Mouse (Mus musculus) CH12.LX (cell line): ENCODE measurements around the gene Smyd3. TPM values are rescaled to one million over a fixed set of nuclear protein-coding genes. Genes with fewer than 3 reads are reported as not detected.

Experiments
- DNase-seq: peaks from one replicate; pipeline ENCODE4 v3.0.0-alpha.2; 2013; ENCODE audit errors: extremely low read depth
- H3K27ac ChIP-seq: 2 replicates; pipeline ENCODE4 v1.5.1; 2012; ENCODE audit warnings: low read depth, mild to moderate bottlenecking, control low read depth, moderate library complexity; ENCODE audit not compliant: insufficient read depth
- H3K27me3 ChIP-seq: replicated peaks from 2 replicates; pipeline ENCODE3; 2012; ENCODE audit warnings: inconsistent platforms
- H3K36me3 ChIP-seq, 2 experiments: replicated peaks in 1 of 2; 2 replicates each; pipeline versions ENCODE3 to v1.6.1; 2012; ENCODE audit warnings: inconsistent platforms in 1 of 2, low read length in 1 of 2, mild to moderate bottlenecking in 1 of 2, mixed read lengths in 1 of 2, moderate library complexity in 1 of 2; ENCODE audit not compliant: control insufficient read depth in 1 of 2, insufficient read depth in 1 of 2
- H3K4me1 ChIP-seq, 2 experiments: 2 replicates each; pipeline ENCODE4 v1.6.1; 2012; ENCODE audit warnings: inconsistent platforms in 1 of 2, moderate library complexity in 1 of 2; ENCODE audit not compliant: insufficient read depth in 2 of 2, control insufficient read depth in 1 of 2
- H3K4me2 ChIP-seq: 2 replicates; pipeline ENCODE4 v1.6.1; 2012; ENCODE audit warnings: low read depth, mild to moderate bottlenecking, control low read depth; ENCODE audit not compliant: poor library complexity, insufficient read depth, severe bottlenecking
- H3K4me3 ChIP-seq, 3 experiments: fragments of 150-350 bp in 1 of 3; sonication (generic) in 1 of 3; replicated peaks in 1 of 3; 2 replicates each; pipeline versions ENCODE3 to v1.5.1; 2011 to 2012; ENCODE audit warnings: low read depth in 2 of 3, low read length in 2 of 3, mild to moderate bottlenecking in 2 of 3, moderate library complexity in 2 of 3, control low read depth in 1 of 3, improper control_type of control experiment in 1 of 3, inconsistent platforms in 1 of 3, mixed read lengths in 1 of 3; ENCODE audit not compliant: poor library complexity in 1 of 3
- H3K79me2 ChIP-seq: replicated peaks from 2 replicates; pipeline ENCODE4 v1.6.1; 2012; ENCODE audit warnings: mild to moderate bottlenecking, moderate library complexity; ENCODE audit not compliant: control insufficient read depth, poor library complexity, insufficient read depth, severe bottlenecking; ENCODE audit errors: extremely low read depth
- H3K9ac ChIP-seq: 2 replicates; pipeline ENCODE4 v1.6.1; 2012; ENCODE audit warnings: low read depth, mild to moderate bottlenecking, control low read depth, moderate library complexity; ENCODE audit not compliant: insufficient read depth
- H3K9me3 ChIP-seq: replicated peaks from 2 replicates; pipeline ENCODE3; 2012; ENCODE audit warnings: low read length, inconsistent platforms, mixed read lengths
- BHLHE40 ChIP-seq: IDR thresholded peaks from 2 replicates; pipeline ENCODE4 v1.6.1; 2011; ENCODE audit warnings: mild to moderate bottlenecking, low read depth, low read length, improper control_type of control experiment
- CHD2 ChIP-seq: IDR thresholded peaks from 2 replicates; pipeline ENCODE4 v1.6.1; 2011; ENCODE audit warnings: low read length, improper control_type of control experiment
- CTCF ChIP-seq, 2 experiments: IDR thresholded peaks in 1 of 2; conservative IDR thresholded peaks in 1 of 2; 2 replicates each; pipeline ENCODE4 v1.5.1; 2011 to 2012; ENCODE audit warnings: low read depth in 2 of 2, low read length in 2 of 2, improper control_type of control experiment in 1 of 2, inconsistent platforms in 1 of 2, mild to moderate bottlenecking in 1 of 2, moderate library complexity in 1 of 2
- E2F4 ChIP-seq: IDR thresholded peaks from 2 replicates; pipeline ENCODE4 v1.6.1; 2011; ENCODE audit warnings: low read depth, low read length, improper control_type of control experiment; ENCODE audit not compliant: insufficient replicate concordance
- EP300 ChIP-seq: IDR thresholded peaks from 2 replicates; pipeline ENCODE4 v1.6.1; 2011; ENCODE audit warnings: low read length, improper control_type of control experiment
- ETS1 ChIP-seq: conservative IDR thresholded peaks from 2 replicates; pipeline ENCODE4 v1.6.1; 2012; ENCODE audit warnings: low read depth, mild to moderate bottlenecking, inconsistent platforms, low read length, improper control_type of control experiment, moderate library complexity
- GABPA ChIP-seq: IDR thresholded peaks from 2 replicates; pipeline ENCODE4 v1.6.1; 2012; ENCODE audit warnings: low read depth, low read length, improper control_type of control experiment, inconsistent platforms; ENCODE audit not compliant: insufficient replicate concordance
- HCFC1 ChIP-seq: IDR thresholded peaks from 2 replicates; pipeline ENCODE4 v1.6.1; 2012; ENCODE audit warnings: low read depth, mild to moderate bottlenecking, inconsistent platforms, low read length, improper control_type of control experiment
- JUN ChIP-seq: IDR thresholded peaks from 2 replicates; pipeline ENCODE4 v1.6.1; 2011; ENCODE audit warnings: low read depth, mild to moderate bottlenecking, low read length, improper control_type of control experiment, moderate library complexity; ENCODE audit not compliant: insufficient read depth
- JUND ChIP-seq: conservative IDR thresholded peaks from 2 replicates; pipeline ENCODE4 v1.6.1; 2011; ENCODE audit warnings: low read depth, low read length, improper control_type of control experiment
- KAT2A ChIP-seq: IDR thresholded peaks from 2 replicates; pipeline ENCODE4 v1.6.1; 2012; ENCODE audit warnings: low read length, improper control_type of control experiment, inconsistent platforms; ENCODE audit not compliant: insufficient replicate concordance
- MAZ ChIP-seq: IDR thresholded peaks from 2 replicates; pipeline ENCODE4 v1.6.1; 2012; ENCODE audit warnings: low read depth, mild to moderate bottlenecking, inconsistent platforms, low read length, improper control_type of control experiment, moderate library complexity
- MEF2A ChIP-seq: IDR thresholded peaks from 2 replicates; pipeline ENCODE4 v1.6.1; 2014; ENCODE audit warnings: low read depth, mild to moderate bottlenecking, inconsistent platforms, low read length, improper control_type of control experiment, borderline replicate concordance
- MXI1 ChIP-seq: IDR thresholded peaks from 2 replicates; pipeline ENCODE4 v1.6.1; 2011; ENCODE audit warnings: mild to moderate bottlenecking, low read depth, low read length, improper control_type of control experiment
- MYC ChIP-seq: IDR thresholded peaks from 2 replicates; pipeline ENCODE4 v1.6.1; 2011; ENCODE audit warnings: low read depth, mild to moderate bottlenecking, improper control_type of control experiment, low read length
- POLR2A ChIP-seq: IDR thresholded peaks from 2 replicates; pipeline ENCODE4 v1.6.1; 2011; ENCODE audit warnings: low read depth, mild to moderate bottlenecking, improper control_type of control experiment, low read length
- RAD21 ChIP-seq: IDR thresholded peaks from 2 replicates; pipeline ENCODE4 v1.6.1; 2011; ENCODE audit warnings: low read depth, mild to moderate bottlenecking, low read length, improper control_type of control experiment, moderate library complexity
- SIN3A ChIP-seq: IDR thresholded peaks from 2 replicates; pipeline ENCODE4 v1.6.1; 2012; ENCODE audit warnings: low read length, improper control_type of control experiment, inconsistent platforms
- SMC3 ChIP-seq: IDR thresholded peaks from 2 replicates; pipeline ENCODE4 v1.6.1; 2011; ENCODE audit warnings: low read depth, low read length, improper control_type of control experiment
- TBP ChIP-seq: conservative IDR thresholded peaks from 2 replicates; pipeline ENCODE4 v1.6.1; 2011; ENCODE audit warnings: low read depth, low read length, improper control_type of control experiment
- TCF12 ChIP-seq: IDR thresholded peaks from 2 replicates; pipeline ENCODE4 v1.6.1; 2014; ENCODE audit warnings: low read depth, mild to moderate bottlenecking, inconsistent platforms, low read length, improper control_type of control experiment
- UBTF ChIP-seq: IDR thresholded peaks from 2 replicates; pipeline ENCODE4 v1.6.1; 2012; ENCODE audit warnings: low read depth, mild to moderate bottlenecking, inconsistent platforms, low read length, improper control_type of control experiment, moderate library complexity
- USF1 ChIP-seq: IDR thresholded peaks from 2 replicates; pipeline ENCODE4 v1.6.1; 2014; ENCODE audit warnings: low read depth, mild to moderate bottlenecking, inconsistent platforms, low read length, improper control_type of control experiment
- USF2 ChIP-seq: conservative IDR thresholded peaks from 2 replicates; pipeline ENCODE4 v1.6.1; 2011; ENCODE audit warnings: low read depth, low read length, improper control_type of control experiment
- ZKSCAN1 ChIP-seq: IDR thresholded peaks from 2 replicates; pipeline ENCODE4 v1.6.1; 2012; ENCODE audit warnings: low read depth, inconsistent platforms, low read length, improper control_type of control experiment, borderline replicate concordance
- ZNF384 ChIP-seq: IDR thresholded peaks from 2 replicates; pipeline ENCODE4 v1.6.1; 2012; ENCODE audit warnings: low read depth, low read length, improper control_type of control experiment, inconsistent platforms
- dilution Hi-C: fragments of 300-500 bp; cut with MboI; formaldehyde crosslinking; loops from 2 replicates; pipeline ENCODE4 v1.14.3; 2020; ENCODE audit warnings: low sequenced_read_pairs; ENCODE audit not compliant: extremely low pct_unique_long_range_greater_than_20kb, extremely low pct_ligation_motif_present
- in situ Hi-C: fragments of 300-500 bp; cut with MboI; formaldehyde crosslinking; loops from 3 replicates; pipeline ENCODE4 v1.14.3; 2019; ENCODE audit warnings: low sequenced_read_pairs, low pct_ligation_motif_present, low pct_unique_long_range_greater_than_20kb, mixed read lengths
- polyA plus RNA-seq: library from polyadenylated mRNA; unstranded; fragments of >175 nt; gene quantifications from 2 replicates; pipeline ENCODE4 v1.2.1, GENCODE M21; 2012; ENCODE audit warnings: low read depth; ENCODE audit not compliant: insufficient read length
- total RNA-seq, 2 experiments: library from RNA; depleted of rRNA; stranded (reverse); fragments of 300-350 nt in 1 of 2; fragments of >200 nt in 1 of 2; gene quantifications; 2 replicates each; pipeline ENCODE4 v1.2.3; 2012 to 2014

Smyd3 gene
- total and polyA plus RNA-seq, 3 experiments = 11.4 to 12.5 (median 11.8) TPM

DNA sequence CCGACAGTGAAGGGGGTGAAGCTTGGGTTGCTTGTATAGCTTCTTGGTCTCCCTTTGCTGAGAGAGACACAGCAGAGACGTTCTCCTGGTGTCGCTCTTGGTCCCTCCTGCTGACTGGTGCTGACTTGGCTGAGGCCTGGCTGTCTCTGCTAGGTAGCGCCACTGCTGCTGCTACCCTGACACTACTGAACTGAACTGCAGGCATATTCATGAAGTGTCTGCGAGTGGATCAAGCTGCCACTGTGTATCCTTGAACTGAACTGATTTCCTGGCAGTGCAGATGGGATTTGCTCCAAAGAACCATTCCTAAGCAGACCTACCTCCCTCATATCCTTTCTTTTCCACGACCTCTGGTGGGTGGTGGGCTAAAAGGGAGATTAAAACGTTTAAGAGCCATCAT lies 523.6 kb downstream of the Smyd3 start:
- no peak for TF ChIP-seq JUND
- TF ChIP-seq TCF12 = no peak
- no peak for TF ChIP-seq ZKSCAN1
- TF ChIP-seq HCFC1 = no peak
- TF ChIP-seq SIN3A = no peak
- no peak for TF ChIP-seq BHLHE40
- TF ChIP-seq ZNF384 = no peak
- TF ChIP-seq CTCF (conservative IDR thresholded peaks at IDR 0.05 in 1 of 2, IDR thresholded peaks at IDR 0.05 in 1 of 2; ENCODE audit: low read depth in 2 of 2, low read length in 2 of 2) = no peak
- no peak for TF ChIP-seq MAZ
- no peak for TF ChIP-seq JUN
- no peak for TF ChIP-seq MYC
- no peak for TF ChIP-seq E2F4
- TF ChIP-seq SMC3 = no peak
- TF ChIP-seq TBP = no peak
- TF ChIP-seq GABPA = no peak
- no peaks in the 10 kb centered on the region for H3K79me2 ChIP-seq
- no peaks in the 10 kb centered on the region for H3K4me1 ChIP-seq
- dilution Hi-C loops (no loop called here), in situ Hi-C loops (no loop called here)
- no peak overlapping the region for H3K4me3 ChIP-seq
- no peak for DNase-seq
- H3K27ac ChIP-seq = no peak overlapping the region
- H3K9ac ChIP-seq = no peak overlapping the region
- peaks cover 0 to 3% of the 10 kb centered on the region in 2 experiments for H3K36me3 ChIP-seq
- no peak overlapping the region for H3K4me2 ChIP-seq
- H3K9me3 ChIP-seq = no peaks in the 10 kb centered on the region
- no peaks in the 10 kb centered on the region for H3K27me3 ChIP-seq

DNA sequence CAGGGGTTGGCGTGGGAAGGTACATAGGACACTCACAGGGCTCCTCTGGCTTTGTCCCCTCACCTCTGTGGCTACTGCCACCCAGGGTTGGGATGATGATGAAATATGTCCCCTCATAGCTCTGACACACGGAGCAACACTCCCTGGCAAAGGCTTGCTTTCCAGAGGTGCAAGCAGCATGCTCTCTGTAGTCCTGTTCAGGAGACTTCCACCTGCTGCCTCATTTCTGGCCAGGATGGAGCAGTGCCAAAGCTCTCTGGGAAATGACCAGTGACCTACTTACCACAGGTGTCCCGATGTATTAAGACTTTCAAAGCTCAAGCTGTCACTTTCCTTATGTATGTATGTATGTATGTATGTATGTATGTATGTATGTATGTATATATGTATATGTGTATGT lies 525.3 kb downstream of the Smyd3 start:
- H3K4me1 ChIP-seq = no peaks in the 10 kb centered on the region
- no peak overlapping the region for H3K4me2 ChIP-seq
- no peak overlapping the region for H3K27ac ChIP-seq
- in situ Hi-C loops = no loop called here
- no peaks in the 10 kb centered on the region for H3K79me2 ChIP-seq
- no peaks in the 10 kb centered on the region for H3K27me3 ChIP-seq
- no peaks in the 10 kb centered on the region for H3K9me3 ChIP-seq
- DNase-seq = no peak
- TF ChIP-seq SIN3A (no peak), RAD21 (no peak)
- H3K36me3 ChIP-seq = peaks cover 0 to 3% of the 10 kb centered on the region in 2 experiments
- dilution Hi-C loops = no loop called here
- no peak overlapping the region for H3K4me3 ChIP-seq
- no peak overlapping the region for H3K9ac ChIP-seq

DNA sequence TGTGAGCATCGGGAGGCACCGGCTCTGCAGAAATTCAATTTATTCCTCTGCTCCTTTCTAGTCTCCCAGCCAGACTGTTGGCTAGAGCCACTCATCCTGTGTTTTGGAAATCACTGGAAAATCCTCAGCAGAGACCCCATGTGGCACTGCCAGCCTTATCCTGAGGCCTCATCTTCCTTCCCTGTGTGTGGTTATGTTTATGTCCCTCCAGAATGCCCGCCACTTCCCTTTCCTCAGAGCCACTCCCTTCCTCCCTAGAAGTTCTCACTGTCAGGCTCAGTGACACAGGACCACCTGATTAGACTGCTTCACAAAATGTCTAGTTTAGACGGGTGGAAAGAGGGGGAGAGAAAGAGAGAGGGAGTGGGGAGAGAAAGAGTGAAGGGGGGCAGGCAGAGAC lies 526.4 kb downstream of the Smyd3 start:
- TF ChIP-seq BHLHE40 = no peak
- TF ChIP-seq SMC3 = no peak
- no peak for TF ChIP-seq POLR2A
- TF ChIP-seq MAZ = no peak
- no peak for TF ChIP-seq CHD2
- TF ChIP-seq ZKSCAN1 = no peak
- TF ChIP-seq MXI1 = no peak
- no peak for TF ChIP-seq KAT2A
- no peak for TF ChIP-seq USF1
- TF ChIP-seq EP300 = no peak
- no peak for TF ChIP-seq UBTF
- TF ChIP-seq JUN = no peak
- no peak for TF ChIP-seq GABPA
- TF ChIP-seq MEF2A = no peak
- TF ChIP-seq ETS1 = no peak
- TF ChIP-seq SIN3A = no peak
- no peak for TF ChIP-seq RAD21
- TF ChIP-seq TCF12 = no peak
- TF ChIP-seq USF2 = no peak
- TF ChIP-seq E2F4 = no peak
- TF ChIP-seq, all 38 proteins: peak for 0
- no peak for DNase-seq
- H3K4me2 ChIP-seq = no peak overlapping the region
- no peak overlapping the region for H3K27ac ChIP-seq
- in situ Hi-C loops = no loop called here
- dilution Hi-C loops = no loop called here
- H3K27me3 ChIP-seq = no peaks in the 10 kb centered on the region
- H3K9ac ChIP-seq = no peak overlapping the region
- H3K79me2 ChIP-seq = no peaks in the 10 kb centered on the region
- H3K4me3 ChIP-seq = no peak overlapping the region
- peaks cover 0 to 3% of the 10 kb centered on the region in 2 experiments for H3K36me3 ChIP-seq
- H3K4me1 ChIP-seq = no peaks in the 10 kb centered on the region
- no peaks in the 10 kb centered on the region for H3K9me3 ChIP-seq
